Mouse (Mus musculus): ENCODE measurements at regions not wholly inside any gene's neighbourhood (a gene's known extent, or its start where the extent isn't known, plus 50 kb on each side); places are given as distances from the start of the nearest gene placed in this dataset.

GRCm38 (mm10) chrX:96019556-96019955 is 62.8 kb upstream of the Las1l start:
- DNase-seq (ENCODE audit: low read depth, low spot score) = peak; percentile 59

GRCm38 (mm10) chrX:96020407-96020806 is 63.6 kb upstream of the Las1l start:
- DNase-seq (ENCODE audit: low read depth, low spot score) = no peak

- DNase-seq (ENCODE audit: low read depth, low spot score) = no peak
Observed at GRCm38 (mm10) chrX:96025374-96025773, 68.6 kb upstream of the Las1l start.

GRCm38 (mm10) chrX:96025876-96026275 is 69.1 kb upstream of the Las1l start:
- DNase-seq (ENCODE audit: low read depth, low spot score) = no peak

GRCm38 (mm10) chrX:96031591-96031990 is 64.3 kb upstream of the Msn start:
- no peak for DNase-seq (ENCODE audit: low read depth, low spot score)

- no peak for DNase-seq (ENCODE audit: low read depth, low spot score)
Observed at GRCm38 (mm10) chrX:96035307-96035706, 60.5 kb upstream of the Msn start.

- DNase-seq (ENCODE audit: low read depth, low spot score) = no peak
Observed at GRCm38 (mm10) chrX:96042193-96042592, 53.6 kb upstream of the Msn start.
